Mouse (Mus musculus): ENCODE measurements around the gene Sys1. TPM values are rescaled to one million over a fixed set of nuclear protein-coding genes. Genes with fewer than 3 reads are reported as not detected.

Sys1 gene
- polyA plus RNA-seq, 1 experiment = 105 TPM

DNA sequence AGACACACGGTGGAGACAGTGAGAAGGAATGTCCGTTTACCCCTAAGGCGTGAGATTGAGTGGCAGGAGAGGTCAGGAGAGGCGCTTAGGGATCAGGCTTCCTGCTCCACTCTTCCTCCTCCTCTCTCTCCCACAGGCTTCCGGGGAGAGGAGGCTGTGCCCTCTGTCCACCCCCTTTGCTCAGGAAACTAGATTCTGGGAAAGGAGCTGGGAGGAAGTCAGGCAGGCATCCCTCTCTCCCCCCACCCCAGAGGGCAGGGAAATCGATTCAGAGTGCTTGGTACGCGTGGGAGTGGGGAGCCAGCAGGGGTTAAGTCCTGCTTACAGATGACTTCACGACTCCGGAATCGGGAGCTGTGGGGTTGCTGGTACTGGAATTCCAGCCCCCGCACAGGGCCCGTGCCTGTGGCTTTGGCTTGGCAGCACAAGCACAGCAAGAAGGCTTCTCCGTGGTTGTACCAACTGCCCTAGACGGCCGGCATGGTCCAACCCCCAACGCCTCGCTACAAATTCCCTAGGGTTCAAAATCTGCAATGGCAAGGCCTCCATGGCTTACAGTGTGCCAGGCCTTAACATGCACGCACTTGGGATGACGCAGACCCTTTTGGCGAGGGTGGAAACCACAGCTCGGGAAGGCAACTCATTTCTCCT, 24.1 kb upstream of the Sys1 start:
- H3K36me3 ChIP-seq (replicated peaks; ENCODE audit: low read length) = no peaks in the 10 kb centered on the region

DNA sequence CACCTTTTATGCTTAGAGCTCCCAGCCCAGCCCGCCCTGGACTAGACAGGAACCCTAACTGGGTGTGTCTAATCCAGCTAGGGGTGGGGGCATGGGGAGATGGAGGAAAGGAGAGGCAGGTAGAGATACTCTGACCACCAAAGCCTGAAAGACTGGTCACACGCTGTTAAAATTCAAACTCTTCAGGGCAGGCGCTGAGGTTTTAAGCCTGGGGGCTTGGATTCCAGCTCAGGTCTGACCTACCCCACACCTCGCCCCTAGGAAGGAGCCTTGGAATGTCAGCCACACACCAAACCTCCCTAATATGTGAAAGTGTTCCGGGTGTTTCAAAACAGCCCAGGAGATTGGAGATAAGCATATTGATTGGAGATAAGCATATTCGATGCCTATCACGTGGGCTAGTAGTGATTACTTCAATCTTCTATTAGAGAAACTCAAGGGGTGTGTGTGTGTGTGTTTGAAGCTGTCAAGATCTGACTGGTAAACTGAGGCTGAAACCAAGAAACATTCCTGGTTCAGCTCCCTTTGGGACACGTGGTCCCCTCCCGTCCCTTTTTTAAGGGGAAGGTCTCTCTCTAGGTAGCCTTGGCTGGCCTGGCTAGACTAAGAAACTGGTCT, 23.4 kb upstream of the Sys1 start:
- peaks cover 90% of the 10 kb centered on the region for H3K27me3 ChIP-seq (replicated peaks)
- H3K4me1 ChIP-seq = peaks cover 16% of the 10 kb centered on the region
- no peaks in the 10 kb centered on the region for H3K9me3 ChIP-seq
- TF ChIP-seq FLI1 (IDR thresholded peaks at IDR 0.05; ENCODE audit: low read length) = no peak
- TF ChIP-seq GATA1 (IDR thresholded peaks at IDR 0.05; ENCODE audit: borderline replicate concordance, low read length) = no peak
- no peak overlapping the region for H3K4me3 ChIP-seq (replicated peaks)
- H3K36me3 ChIP-seq (replicated peaks; ENCODE audit: low read length) = no peaks in the 10 kb centered on the region

More for the DNA sequence above, 24.1 kb upstream of the Sys1 start:
- TF ChIP-seq GATA1 (IDR thresholded peaks at IDR 0.05; ENCODE audit: borderline replicate concordance, low read length) = no peak
- TF ChIP-seq FLI1 (IDR thresholded peaks at IDR 0.05; ENCODE audit: low read length) = no peak
- Histone ChIP-seq H3K4me3 (replicated peaks) (no peak overlapping the region), H3K9me3 (no peaks in the 10 kb centered on the region), H3K27me3 (replicated peaks) (peaks cover 93% of the 10 kb centered on the region), H3K4me1 (peaks cover 16% of the 10 kb centered on the region)

GRCm38 (mm10) chr2:164434681-164435080, 22.1 kb upstream of the Sys1 start:
- peaks cover 16% of the 10 kb centered on the region for H3K4me1 ChIP-seq
- no peaks in the 10 kb centered on the region for H3K9me3 ChIP-seq
- H3K27me3 ChIP-seq (replicated peaks) = peaks cover 89% of the 10 kb centered on the region
- TF ChIP-seq GATA1 (IDR thresholded peaks at IDR 0.05; ENCODE audit: borderline replicate concordance, low read length) (no peak), FLI1 (IDR thresholded peaks at IDR 0.05; ENCODE audit: low read length) (no peak)
- no peaks in the 10 kb centered on the region for H3K36me3 ChIP-seq (replicated peaks; ENCODE audit: low read length)
- H3K4me3 ChIP-seq (replicated peaks) = no peak overlapping the region

DNA sequence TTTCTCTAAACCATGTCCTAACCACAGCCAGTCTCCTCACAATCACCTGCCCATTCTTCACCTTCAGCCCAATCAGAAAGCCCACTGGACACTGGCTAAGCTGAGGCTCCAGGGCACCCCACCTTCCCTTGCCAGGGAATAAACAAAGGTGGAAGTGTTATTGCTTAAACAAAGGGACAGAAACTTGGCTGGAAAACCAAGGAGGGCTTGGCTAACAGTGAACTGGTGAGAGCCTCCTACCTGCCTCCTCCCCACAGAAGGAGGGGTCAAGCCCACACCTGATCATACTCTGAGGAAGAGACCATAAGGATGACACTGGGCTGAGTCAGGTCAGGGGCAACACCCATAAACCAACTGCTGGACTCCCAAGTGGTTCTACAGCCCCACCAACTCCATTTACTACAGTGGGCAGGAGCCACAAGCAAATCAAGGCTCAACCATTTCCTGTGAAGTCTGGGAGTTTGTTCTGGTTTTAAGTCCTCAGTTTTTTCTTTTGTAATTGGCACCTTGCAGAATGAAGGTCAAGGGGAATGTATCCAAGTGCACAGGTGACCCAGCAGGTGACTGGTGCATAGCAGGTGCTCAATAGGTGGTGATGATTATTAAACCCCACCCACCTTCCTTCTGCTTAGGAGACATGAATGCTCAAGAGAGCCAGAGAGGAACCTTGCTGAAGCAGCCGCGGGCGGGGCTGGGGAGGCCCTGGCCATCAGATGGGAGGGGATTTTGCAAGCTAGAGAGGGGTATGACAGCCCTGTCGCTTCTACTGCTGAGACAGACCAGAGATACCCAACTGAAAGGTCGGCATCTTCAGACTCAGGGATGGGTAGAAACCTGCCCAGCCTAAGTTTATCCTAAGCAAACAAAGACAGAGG, 21.3 kb upstream of the Sys1 start:
- peaks cover 16% of the 10 kb centered on the region for H3K4me1 ChIP-seq
- TF ChIP-seq FLI1 (IDR thresholded peaks at IDR 0.05; ENCODE audit: low read length) = no peak
- no peak for TF ChIP-seq GATA1 (IDR thresholded peaks at IDR 0.05; ENCODE audit: borderline replicate concordance, low read length)
- peaks cover 90% of the 10 kb centered on the region for H3K27me3 ChIP-seq (replicated peaks)
- no peaks in the 10 kb centered on the region for H3K36me3 ChIP-seq (replicated peaks; ENCODE audit: low read length)
- no peak overlapping the region for H3K4me3 ChIP-seq (replicated peaks)
- no peaks in the 10 kb centered on the region for H3K9me3 ChIP-seq

GRCm38 (mm10) chr2:164436215-164436913, 20.4 kb upstream of the Sys1 start:
- H3K36me3 ChIP-seq (replicated peaks; ENCODE audit: low read length) = no peaks in the 10 kb centered on the region
- no peak overlapping the region for H3K4me3 ChIP-seq (replicated peaks)
- no peaks in the 10 kb centered on the region for H3K9me3 ChIP-seq
- TF ChIP-seq GATA1 (IDR thresholded peaks at IDR 0.05; ENCODE audit: borderline replicate concordance, low read length) = no peak
- TF ChIP-seq FLI1 (IDR thresholded peaks at IDR 0.05; ENCODE audit: low read length) = no peak
- peaks cover 92% of the 10 kb centered on the region for H3K27me3 ChIP-seq (replicated peaks)
- H3K4me1 ChIP-seq = peaks cover 19% of the 10 kb centered on the region

DNA sequence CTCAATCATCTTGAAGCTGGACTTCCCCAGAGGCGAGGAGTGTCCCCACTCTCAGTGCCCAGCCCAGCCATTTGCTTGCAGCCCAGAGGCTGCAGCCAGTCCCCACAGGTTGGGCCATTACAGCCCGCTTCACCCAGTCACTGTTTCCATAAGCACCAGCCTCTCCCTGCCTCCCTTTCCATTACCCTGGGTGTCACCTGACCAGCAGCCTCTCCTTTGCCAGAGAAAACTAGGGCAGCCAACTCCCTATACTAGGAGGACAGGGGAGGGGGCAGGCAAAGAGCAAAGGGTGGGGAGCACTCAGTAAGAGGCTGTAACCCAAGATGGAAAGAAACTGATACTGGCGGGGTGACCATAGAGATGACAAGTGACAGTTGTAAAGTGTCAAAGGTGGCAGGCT, 19.8 kb upstream of the Sys1 start:
- H3K4me1 ChIP-seq = peaks cover 21% of the 10 kb centered on the region

DNA sequence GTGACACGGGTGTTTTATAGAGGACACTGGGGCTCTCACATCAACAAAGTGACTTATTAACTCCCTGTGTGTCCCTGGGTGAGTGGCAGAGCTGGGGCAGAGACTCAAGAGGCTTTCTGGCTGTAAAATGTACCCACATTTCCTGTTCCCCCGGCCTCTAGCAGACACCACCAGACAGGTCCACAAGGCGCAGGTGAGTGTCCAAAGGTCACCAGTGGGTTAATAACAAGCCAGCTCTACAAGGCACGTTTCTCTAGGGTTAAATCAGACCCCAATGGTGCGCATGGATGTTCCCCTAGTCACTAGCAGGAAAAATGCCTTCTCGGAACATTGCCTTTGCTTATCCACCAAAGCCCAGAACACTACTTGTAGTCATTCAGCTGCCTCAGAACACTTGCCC, 19.1 kb upstream of the Sys1 start:
- no peaks in the 10 kb centered on the region for H3K36me3 ChIP-seq (replicated peaks; ENCODE audit: low read length)
- peaks cover 18% of the 10 kb centered on the region for H3K4me1 ChIP-seq
- no peak overlapping the region for H3K4me3 ChIP-seq (replicated peaks)
- TF ChIP-seq FLI1 (IDR thresholded peaks at IDR 0.05; ENCODE audit: low read length) = no peak
- no peak for TF ChIP-seq GATA1 (IDR thresholded peaks at IDR 0.05; ENCODE audit: borderline replicate concordance, low read length)
- no peaks in the 10 kb centered on the region for H3K9me3 ChIP-seq
- H3K27me3 ChIP-seq (replicated peaks) = peaks cover 93% of the 10 kb centered on the region

More for the DNA sequence above, 19.8 kb upstream of the Sys1 start:
- Histone ChIP-seq H3K4me3 (replicated peaks) (no peak overlapping the region), H3K9me3 (no peaks in the 10 kb centered on the region), H3K36me3 (replicated peaks; ENCODE audit: low read length) (no peaks in the 10 kb centered on the region), H3K27me3 (replicated peaks) (peaks cover 93% of the 10 kb centered on the region)
- TF ChIP-seq GATA1 (IDR thresholded peaks at IDR 0.05; ENCODE audit: borderline replicate concordance, low read length) = no peak
- TF ChIP-seq FLI1 (IDR thresholded peaks at IDR 0.05; ENCODE audit: low read length) = no peak

DNA sequence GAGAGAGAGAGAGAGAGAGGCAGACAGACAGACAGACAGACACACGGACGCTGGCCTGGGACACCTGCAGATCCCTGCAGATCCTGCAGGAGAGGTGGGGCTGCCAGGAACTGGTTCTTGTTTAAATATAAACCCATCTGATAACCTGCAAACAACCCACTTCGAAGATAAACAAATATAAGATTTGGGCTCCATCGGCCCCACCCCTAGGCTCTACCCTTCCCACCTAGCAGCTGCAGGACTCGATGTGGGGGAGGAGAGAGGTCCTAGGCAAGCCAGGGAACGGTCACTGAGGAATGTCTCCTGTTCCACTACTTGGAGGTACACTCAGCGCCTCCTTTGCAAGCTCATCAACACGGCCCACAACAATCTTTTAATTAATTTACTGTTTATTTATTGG, 18.5 kb upstream of the Sys1 start:
- Histone ChIP-seq H3K4me3 (replicated peaks) (no peak overlapping the region), H3K27me3 (replicated peaks) (peaks cover 94% of the 10 kb centered on the region), H3K36me3 (replicated peaks; ENCODE audit: low read length) (no peaks in the 10 kb centered on the region), H3K9me3 (no peaks in the 10 kb centered on the region), H3K4me1 (peaks cover 20% of the 10 kb centered on the region)
- TF ChIP-seq FLI1 (IDR thresholded peaks at IDR 0.05; ENCODE audit: low read length) (no peak), GATA1 (IDR thresholded peaks at IDR 0.05; ENCODE audit: borderline replicate concordance, low read length) (no peak)

- Histone ChIP-seq H3K4me1 (peaks cover 23% of the 10 kb centered on the region), H3K4me3 (replicated peaks) (no peak overlapping the region), H3K9me3 (no peaks in the 10 kb centered on the region), H3K27me3 (replicated peaks) (peaks cover 94% of the 10 kb centered on the region), H3K36me3 (replicated peaks; ENCODE audit: low read length) (no peaks in the 10 kb centered on the region)
- TF ChIP-seq FLI1 (IDR thresholded peaks at IDR 0.05; ENCODE audit: low read length) (no peak), GATA1 (IDR thresholded peaks at IDR 0.05; ENCODE audit: borderline replicate concordance, low read length) (no peak)
These were observed 17.8 kb upstream of the Sys1 start for GRCm38 (mm10) chr2:164439001-164439421.
